Mouse (Mus musculus) myocyte (in vitro differentiated cells): ENCODE measurements around the gene Klhl34. TPM values are rescaled to one million over a fixed set of nuclear protein-coding genes. Genes with fewer than 3 reads are reported as not detected.

Experiments used
- H3K27me3 ChIP-seq: one replicate; pipeline ENCODE4 v1.6.1; 2011; ENCODE audit not compliant: control insufficient read depth, insufficient read depth, insufficient read length
- H3K36me3 ChIP-seq: one replicate; pipeline ENCODE4 v1.6.1; 2011; ENCODE audit not compliant: control insufficient read depth, insufficient read depth
- H3K4me2 ChIP-seq: one replicate; pipeline ENCODE4 v1.6.1; 2011; ENCODE audit warnings: low read depth, control low read depth
- H3K4me3 ChIP-seq: one replicate; pipeline ENCODE4 v1.5.1; 2011; ENCODE audit warnings: mild to moderate bottlenecking, control low read depth, moderate library complexity
- H3K79me2 ChIP-seq: one replicate; pipeline ENCODE4 v1.6.1; 2011; ENCODE audit not compliant: control insufficient read depth, insufficient read depth
- H3ac ChIP-seq: one replicate; pipeline ENCODE4 v1.6.1; 2011; ENCODE audit not compliant: control insufficient read depth, insufficient read length
- CEBPB ChIP-seq: IDR thresholded peaks from 2 replicates; pipeline ENCODE4 v1.6.1; 2011; ENCODE audit warnings: mild to moderate bottlenecking, moderate library complexity; ENCODE audit not compliant: poor library complexity, insufficient read depth, severe bottlenecking
- E2F4 ChIP-seq: IDR thresholded peaks from one replicate; pipeline ENCODE4 v1.6.1; 2011; ENCODE audit warnings: mild to moderate bottlenecking, control low read depth, moderate library complexity; ENCODE audit not compliant: insufficient read depth
- MAX ChIP-seq: IDR thresholded peaks from one replicate; pipeline ENCODE4 v1.6.1; 2011; ENCODE audit warnings: low read depth, mild to moderate bottlenecking, control low read depth
- MYOD1 ChIP-seq, 3 experiments: IDR thresholded peaks; one replicate each; pipeline ENCODE4 v1.6.1; 2011; ENCODE audit warnings: control low read depth in 2 of 3, low read depth in 2 of 3, mild to moderate bottlenecking in 2 of 3, moderate library complexity in 1 of 3; ENCODE audit not compliant: insufficient read length in 2 of 3, control insufficient read depth in 1 of 3
- MYOG ChIP-seq, 3 experiments: IDR thresholded peaks; one replicate each; pipeline ENCODE4 v1.6.1; 2011; ENCODE audit warnings: control low read depth in 2 of 3, low read depth in 2 of 3, mild to moderate bottlenecking in 2 of 3; ENCODE audit not compliant: insufficient read length in 2 of 3, control insufficient read depth in 1 of 3, insufficient read depth in 1 of 3
- POLR2A ChIP-seq: IDR thresholded peaks from one replicate; pipeline ENCODE4 v1.6.1; 2011; ENCODE audit warnings: low read depth, mild to moderate bottlenecking, control low read depth, moderate library complexity; ENCODE audit not compliant: insufficient read length
- POLR2AphosphoS2 ChIP-seq: IDR thresholded peaks from one replicate; pipeline ENCODE4 v1.6.1; 2011; ENCODE audit warnings: low read depth, control low read depth; ENCODE audit not compliant: insufficient read length
- REST ChIP-seq: IDR thresholded peaks from one replicate; pipeline ENCODE4 v1.6.1; 2011; ENCODE audit warnings: mild to moderate bottlenecking, control low read depth, moderate library complexity; ENCODE audit not compliant: insufficient read depth, insufficient read length
- SRF ChIP-seq: IDR thresholded peaks from one replicate; pipeline ENCODE4 v1.6.1; 2011; ENCODE audit warnings: low read depth; ENCODE audit not compliant: control insufficient read depth, insufficient read length
- TCF12 ChIP-seq: IDR thresholded peaks from one replicate; pipeline ENCODE4 v1.6.1; 2011; ENCODE audit warnings: mild to moderate bottlenecking, control low read depth; ENCODE audit not compliant: poor library complexity, insufficient read depth, severe bottlenecking
- TCF3 ChIP-seq: IDR thresholded peaks from one replicate; pipeline ENCODE4 v1.6.1; 2011; ENCODE audit warnings: low read depth, control low read depth; ENCODE audit not compliant: insufficient read length
- USF1 ChIP-seq: IDR thresholded peaks from one replicate; pipeline ENCODE4 v1.6.1; 2011; ENCODE audit warnings: low read depth, mild to moderate bottlenecking, control low read depth, moderate library complexity
- polyA plus RNA-seq: library from polyadenylated mRNA; unstranded; fragments of >200 nt; fragmentation: generic; extraction: Trizol; gene quantifications from one replicate; pipeline ENCODE4 v1.2.1, GENCODE M21; 2012; ENCODE audit warnings: missing spikeins

Gene Klhl34
- 1.0 TPM for polyA plus RNA-seq

DNA sequence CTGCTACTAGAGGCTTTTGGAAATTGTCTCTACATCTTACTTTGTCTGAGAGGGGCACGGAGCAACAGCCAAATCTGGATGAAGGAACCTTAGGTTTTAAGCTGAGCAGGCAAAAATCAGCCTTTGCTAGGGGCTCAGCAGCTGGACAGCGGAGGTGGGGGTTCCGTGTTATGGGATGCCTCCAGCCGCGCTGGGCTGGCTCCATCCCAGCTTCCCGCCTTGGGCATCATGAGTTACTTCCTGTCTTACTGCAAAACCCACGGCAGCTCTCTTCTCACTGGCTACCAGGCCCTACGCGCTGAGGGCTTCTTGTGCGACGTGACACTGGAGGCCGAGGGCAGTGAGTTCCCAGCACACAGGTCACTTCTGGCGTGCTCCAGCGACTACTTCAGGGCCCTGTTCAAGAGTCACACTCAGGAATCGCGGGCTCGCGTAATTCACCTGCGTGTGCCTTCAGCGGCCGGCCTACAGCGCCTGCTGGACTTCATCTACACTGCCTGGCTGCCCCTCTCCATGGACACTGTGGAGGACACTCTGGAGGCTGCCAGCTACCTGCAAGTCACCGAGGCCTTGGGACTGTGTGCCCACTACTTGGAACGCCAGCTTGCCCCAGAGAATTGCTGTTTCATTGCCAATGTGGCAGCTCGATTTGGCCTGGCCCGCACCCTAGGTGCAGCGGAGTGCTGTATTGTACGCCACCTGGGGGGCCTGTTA is at the start of gene Klhl34:
Gene Klhl34 (plus strand): TSS at position 229 of the 714 bp plus-strand sequence.
- Histone ChIP-seq H3K36me3 (no peaks in the 10 kb centered on the region), H3K4me2 (peak within 1 kb of the TSS; percentile 12), H3K79me2 (no peaks in the 10 kb centered on the region), H3K27me3 (no peaks in the 10 kb centered on the region), H3K4me3 (no peak within 1 kb of the TSS), H3ac (no peak within 1 kb of the TSS)
- no peak for TF ChIP-seq MAX
- TF ChIP-seq TCF3, result no peak
- TF ChIP-seq SRF, result no peak
- TF ChIP-seq POLR2A, result no peak
- TF ChIP-seq POLR2AphosphoS2, result no peak
- TF ChIP-seq MYOG (IDR thresholded peaks at IDR 0.05; ENCODE audit: control insufficient read depth in 1 of 3, insufficient read depth in 1 of 3, insufficient read length in 2 of 3, low read depth in 2 of 3), result no peak
- TF ChIP-seq MYOD1 (IDR thresholded peaks at IDR 0.05; ENCODE audit: control insufficient read depth in 1 of 3, insufficient read length in 2 of 3, low read depth in 2 of 3), result no peak
- no peak for TF ChIP-seq CEBPB
- TF ChIP-seq USF1, result no peak
- no peak for TF ChIP-seq TCF12
- TF ChIP-seq REST, result no peak
- TF ChIP-seq E2F4, result no peak

- no peak overlapping the region for H3K4me2 ChIP-seq
- H3ac ChIP-seq, result no peak overlapping the region
- no peak overlapping the region for H3K4me3 ChIP-seq
- no peaks in the 10 kb centered on the region for H3K79me2 ChIP-seq
- H3K36me3 ChIP-seq, result no peaks in the 10 kb centered on the region
- no peaks in the 10 kb centered on the region for H3K27me3 ChIP-seq
- TF ChIP-seq MYOG (IDR thresholded peaks at IDR 0.05; ENCODE audit: control insufficient read depth in 1 of 3, insufficient read depth in 1 of 3, insufficient read length in 2 of 3, low read depth in 2 of 3) (no peak), TCF12 (no peak), POLR2AphosphoS2 (no peak), MYOD1 (IDR thresholded peaks at IDR 0.05; ENCODE audit: control insufficient read depth in 1 of 3, insufficient read length in 2 of 3, low read depth in 2 of 3) (no peak), SRF (no peak), E2F4 (no peak)
These were observed 16.6 kb upstream of the Klhl34 start for GRCm38 (mm10) chrX:157801669-157802068.

DNA sequence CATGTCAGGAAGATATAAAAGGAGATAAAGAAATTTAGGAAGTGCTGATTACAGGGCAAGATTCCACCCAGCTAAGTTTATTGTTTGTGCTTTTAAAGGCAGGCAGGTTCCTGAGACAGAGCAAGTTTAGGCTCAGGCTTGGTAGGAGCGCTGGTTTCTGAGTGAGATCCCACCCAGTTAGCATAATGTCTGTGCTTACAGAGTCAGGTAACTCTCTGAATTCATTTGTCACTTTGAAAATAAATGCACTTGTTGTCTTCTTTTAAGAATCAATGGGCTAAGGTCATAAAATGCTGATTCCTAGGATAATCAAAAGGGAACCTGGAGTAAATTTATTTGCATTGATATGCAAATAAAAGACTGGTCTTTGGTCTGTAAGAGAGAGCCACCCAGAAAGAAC is 8.5 kb upstream of the Klhl34 start:
- H3K4me3 ChIP-seq, result no peak overlapping the region
- no peak overlapping the region for H3K4me2 ChIP-seq
- TF ChIP-seq MYOD1 (IDR thresholded peaks at IDR 0.05; ENCODE audit: control insufficient read depth in 1 of 3, insufficient read length in 2 of 3, low read depth in 2 of 3) (no peak), CEBPB (no peak), SRF (no peak), E2F4 (no peak), POLR2A (no peak), TCF12 (no peak), USF1 (no peak), POLR2AphosphoS2 (no peak), MYOG (IDR thresholded peaks at IDR 0.05; ENCODE audit: control insufficient read depth in 1 of 3, insufficient read depth in 1 of 3, insufficient read length in 2 of 3, low read depth in 2 of 3) (no peak), MAX (no peak), REST (no peak), TCF3 (no peak)
- H3K36me3 ChIP-seq, result no peaks in the 10 kb centered on the region
- H3ac ChIP-seq, result no peak overlapping the region
- no peaks in the 10 kb centered on the region for H3K79me2 ChIP-seq
- H3K27me3 ChIP-seq, result no peaks in the 10 kb centered on the region

GRCm38 (mm10) chrX:157817571-157818206 is 546 bp upstream of the Klhl34 start:
- H3K36me3 ChIP-seq, result no peaks in the 10 kb centered on the region
- no peak overlapping the region for H3K4me3 ChIP-seq
- peak overlapping the region; percentile 12 for H3K4me2 ChIP-seq
- H3K79me2 ChIP-seq, result no peaks in the 10 kb centered on the region
- TF ChIP-seq REST (no peak), TCF12 (no peak), MYOD1 (IDR thresholded peaks at IDR 0.05; ENCODE audit: control insufficient read depth in 1 of 3, insufficient read length in 2 of 3, low read depth in 2 of 3) (peak in 2 of 3 experiments; percentile 5 to 71), MYOG (IDR thresholded peaks at IDR 0.05; ENCODE audit: control insufficient read depth in 1 of 3, insufficient read depth in 1 of 3, insufficient read length in 2 of 3, low read depth in 2 of 3) (peak in 2 of 3 experiments; percentile 33 to 70), USF1 (no peak), POLR2A (no peak), MAX (no peak), E2F4 (no peak), TCF3 (no peak)
- no peak overlapping the region for H3ac ChIP-seq
- no peaks in the 10 kb centered on the region for H3K27me3 ChIP-seq

DNA sequence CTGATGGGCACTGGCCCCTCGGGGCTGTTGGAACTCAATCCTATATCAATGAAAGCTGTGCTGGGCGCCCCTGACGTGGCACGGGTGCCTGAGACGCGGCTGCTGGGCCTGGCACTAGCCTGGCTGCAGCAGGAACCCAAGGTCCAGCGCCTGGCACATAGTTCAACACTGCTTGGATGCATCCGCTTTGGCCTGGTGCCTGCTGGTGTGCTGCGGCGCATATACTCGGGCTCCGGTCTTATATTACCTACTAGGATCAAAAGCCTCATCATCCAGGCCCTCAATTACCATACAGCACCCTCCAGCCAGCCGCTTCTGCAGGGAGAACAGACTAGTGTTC is 656 bp downstream of the Klhl34 start:
- no peaks in the 10 kb centered on the region for H3K36me3 ChIP-seq
- H3K27me3 ChIP-seq, result no peaks in the 10 kb centered on the region
- TF ChIP-seq TCF12 (no peak), TCF3 (no peak), POLR2AphosphoS2 (no peak), E2F4 (no peak), CEBPB (no peak), POLR2A (no peak), USF1 (no peak), REST (no peak), MYOD1 (IDR thresholded peaks at IDR 0.05; ENCODE audit: control insufficient read depth in 1 of 3, insufficient read length in 2 of 3, low read depth in 2 of 3) (no peak), MAX (no peak)
- H3K4me2 ChIP-seq, result no peak overlapping the region
- no peaks in the 10 kb centered on the region for H3K79me2 ChIP-seq
- no peak overlapping the region for H3ac ChIP-seq
- no peak overlapping the region for H3K4me3 ChIP-seq
